Mouse (Mus musculus) CH12.LX (cell line): ENCODE data around the gene Tln2. TPM values are rescaled to one million over a fixed set of nuclear protein-coding genes. Genes with fewer than 3 reads are reported as not detected.

Source experiments
- DNase-seq: peaks from one replicate; pipeline ENCODE4 v3.0.0-alpha.2; 2013; ENCODE audit errors: extremely low read depth
- H3K27ac ChIP-seq: 2 replicates; pipeline ENCODE4 v1.5.1; 2012; ENCODE audit warnings: low read depth, mild to moderate bottlenecking, control low read depth, moderate library complexity; ENCODE audit not compliant: insufficient read depth
- H3K27me3 ChIP-seq: replicated peaks from 2 replicates; pipeline ENCODE3; 2012; ENCODE audit warnings: inconsistent platforms
- H3K36me3 ChIP-seq, 2 experiments: replicated peaks in 1 of 2; 2 replicates each; pipeline versions ENCODE3 to v1.6.1; 2012; ENCODE audit warnings: inconsistent platforms in 1 of 2, low read length in 1 of 2, mild to moderate bottlenecking in 1 of 2, mixed read lengths in 1 of 2, moderate library complexity in 1 of 2; ENCODE audit not compliant: control insufficient read depth in 1 of 2, insufficient read depth in 1 of 2
- H3K4me1 ChIP-seq, 2 experiments: 2 replicates each; pipeline ENCODE4 v1.6.1; 2012; ENCODE audit warnings: inconsistent platforms in 1 of 2, moderate library complexity in 1 of 2; ENCODE audit not compliant: insufficient read depth in 2 of 2, control insufficient read depth in 1 of 2
- H3K4me2 ChIP-seq: 2 replicates; pipeline ENCODE4 v1.6.1; 2012; ENCODE audit warnings: low read depth, mild to moderate bottlenecking, control low read depth; ENCODE audit not compliant: poor library complexity, insufficient read depth, severe bottlenecking
- H3K4me3 ChIP-seq, 3 experiments: fragments of 150-350 bp in 1 of 3; sonication (generic) in 1 of 3; replicated peaks in 1 of 3; 2 replicates each; pipeline versions ENCODE3 to v1.5.1; 2011 to 2012; ENCODE audit warnings: low read depth in 2 of 3, low read length in 2 of 3, mild to moderate bottlenecking in 2 of 3, moderate library complexity in 2 of 3, control low read depth in 1 of 3, improper control_type of control experiment in 1 of 3, inconsistent platforms in 1 of 3, mixed read lengths in 1 of 3; ENCODE audit not compliant: poor library complexity in 1 of 3
- H3K79me2 ChIP-seq: replicated peaks from 2 replicates; pipeline ENCODE4 v1.6.1; 2012; ENCODE audit warnings: mild to moderate bottlenecking, moderate library complexity; ENCODE audit not compliant: control insufficient read depth, poor library complexity, insufficient read depth, severe bottlenecking; ENCODE audit errors: extremely low read depth
- H3K9ac ChIP-seq: 2 replicates; pipeline ENCODE4 v1.6.1; 2012; ENCODE audit warnings: low read depth, mild to moderate bottlenecking, control low read depth, moderate library complexity; ENCODE audit not compliant: insufficient read depth
- H3K9me3 ChIP-seq: replicated peaks from 2 replicates; pipeline ENCODE3; 2012; ENCODE audit warnings: low read length, inconsistent platforms, mixed read lengths
- CHD2 ChIP-seq: IDR thresholded peaks from 2 replicates; pipeline ENCODE4 v1.6.1; 2011; ENCODE audit warnings: low read length, improper control_type of control experiment
- E2F4 ChIP-seq: IDR thresholded peaks from 2 replicates; pipeline ENCODE4 v1.6.1; 2011; ENCODE audit warnings: low read depth, low read length, improper control_type of control experiment; ENCODE audit not compliant: insufficient replicate concordance
- EP300 ChIP-seq: IDR thresholded peaks from 2 replicates; pipeline ENCODE4 v1.6.1; 2011; ENCODE audit warnings: low read length, improper control_type of control experiment
- GABPA ChIP-seq: IDR thresholded peaks from 2 replicates; pipeline ENCODE4 v1.6.1; 2012; ENCODE audit warnings: low read depth, low read length, improper control_type of control experiment, inconsistent platforms; ENCODE audit not compliant: insufficient replicate concordance
- JUN ChIP-seq: IDR thresholded peaks from 2 replicates; pipeline ENCODE4 v1.6.1; 2011; ENCODE audit warnings: low read depth, mild to moderate bottlenecking, low read length, improper control_type of control experiment, moderate library complexity; ENCODE audit not compliant: insufficient read depth
- JUND ChIP-seq: conservative IDR thresholded peaks from 2 replicates; pipeline ENCODE4 v1.6.1; 2011; ENCODE audit warnings: low read depth, low read length, improper control_type of control experiment
- MAFK ChIP-seq: IDR thresholded peaks from 2 replicates; pipeline ENCODE4 v1.6.1; 2011; ENCODE audit warnings: low read length, improper control_type of control experiment; ENCODE audit not compliant: insufficient replicate concordance
- NRF1 ChIP-seq: IDR thresholded peaks from 2 replicates; pipeline ENCODE4 v1.6.1; 2014; ENCODE audit warnings: low read depth, mild to moderate bottlenecking, inconsistent platforms, low read length, improper control_type of control experiment, moderate library complexity
- PAX5 ChIP-seq: IDR thresholded peaks from 2 replicates; pipeline ENCODE4 v1.6.1; 2012; ENCODE audit warnings: low read length, inconsistent platforms, mixed read lengths
- RAD21 ChIP-seq: IDR thresholded peaks from 2 replicates; pipeline ENCODE4 v1.6.1; 2011; ENCODE audit warnings: low read depth, mild to moderate bottlenecking, low read length, improper control_type of control experiment, moderate library complexity
- TCF12 ChIP-seq: IDR thresholded peaks from 2 replicates; pipeline ENCODE4 v1.6.1; 2014; ENCODE audit warnings: low read depth, mild to moderate bottlenecking, inconsistent platforms, low read length, improper control_type of control experiment
- UBTF ChIP-seq: IDR thresholded peaks from 2 replicates; pipeline ENCODE4 v1.6.1; 2012; ENCODE audit warnings: low read depth, mild to moderate bottlenecking, inconsistent platforms, low read length, improper control_type of control experiment, moderate library complexity
- USF1 ChIP-seq: IDR thresholded peaks from 2 replicates; pipeline ENCODE4 v1.6.1; 2014; ENCODE audit warnings: low read depth, mild to moderate bottlenecking, inconsistent platforms, low read length, improper control_type of control experiment
- ZKSCAN1 ChIP-seq: IDR thresholded peaks from 2 replicates; pipeline ENCODE4 v1.6.1; 2012; ENCODE audit warnings: low read depth, inconsistent platforms, low read length, improper control_type of control experiment, borderline replicate concordance
- dilution Hi-C: fragments of 300-500 bp; cut with MboI; formaldehyde crosslinking; loops from 2 replicates; pipeline ENCODE4 v1.14.3; 2020; ENCODE audit warnings: low sequenced_read_pairs; ENCODE audit not compliant: extremely low pct_unique_long_range_greater_than_20kb, extremely low pct_ligation_motif_present
- in situ Hi-C: fragments of 300-500 bp; cut with MboI; formaldehyde crosslinking; loops from 3 replicates; pipeline ENCODE4 v1.14.3; 2019; ENCODE audit warnings: low sequenced_read_pairs, low pct_ligation_motif_present, low pct_unique_long_range_greater_than_20kb, mixed read lengths
- polyA plus RNA-seq: library from polyadenylated mRNA; unstranded; fragments of >175 nt; gene quantifications from 2 replicates; pipeline ENCODE4 v1.2.1, GENCODE M21; 2012; ENCODE audit warnings: low read depth; ENCODE audit not compliant: insufficient read length
- total RNA-seq, 2 experiments: library from RNA; depleted of rRNA; stranded (reverse); fragments of 300-350 nt in 1 of 2; fragments of >200 nt in 1 of 2; gene quantifications; 2 replicates each; pipeline ENCODE4 v1.2.3; 2012 to 2014

Gene Tln2
- total and polyA plus RNA-seq, 3 experiments, result 2.6 to 4.4 (median 4.4) TPM

DNA sequence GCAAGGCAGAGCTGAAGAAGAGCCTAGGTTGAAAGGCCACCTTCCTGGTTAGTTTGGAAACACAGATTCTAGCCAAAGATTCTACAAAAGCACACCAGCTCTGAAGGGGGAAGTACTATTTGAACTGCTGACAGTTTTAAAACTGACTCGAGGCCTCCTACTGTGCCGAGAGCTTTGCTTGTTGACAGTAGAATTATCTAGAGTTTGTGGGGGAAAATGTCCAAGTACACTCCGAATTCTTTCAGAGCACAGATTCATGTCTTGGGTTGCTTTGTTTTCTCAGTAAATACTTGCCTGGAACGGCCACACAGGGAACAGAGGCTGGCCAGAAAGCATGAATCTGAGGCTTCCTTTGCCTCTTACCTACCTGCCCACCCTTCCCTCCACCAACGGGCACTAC is 179.4 kb downstream of the Tln2 start:
- DNase-seq, result no peak
- Histone ChIP-seq H3K9ac (no peak overlapping the region), H3K27ac (no peak overlapping the region), H3K9me3 (no peaks in the 10 kb centered on the region), H3K4me1 (peaks cover 0 to 5% of the 10 kb centered on the region in 2 experiments; a peak in 1 of 4 replicates), H3K27me3 (no peaks in the 10 kb centered on the region), H3K4me2 (no peak overlapping the region), H3K79me2 (no peaks in the 10 kb centered on the region), H3K36me3 (no peaks in the 10 kb centered on the region), H3K4me3 (no peak overlapping the region)
- in situ Hi-C loops, result no loop called here
- dilution Hi-C loops, result no loop called here
- TF ChIP-seq JUN (no peak), RAD21 (no peak), JUND (no peak), EP300 (no peak)

GRCm38 (mm10) chr9:67378772-67379171 is 180.7 kb downstream of the Tln2 start:
- H3K27ac ChIP-seq, result no peak overlapping the region
- H3K4me2 ChIP-seq, result no peak overlapping the region
- no peaks in the 10 kb centered on the region for H3K36me3 ChIP-seq
- no peak for TF ChIP-seq GABPA
- TF ChIP-seq MAFK, result peak; percentile 99
- no peak for TF ChIP-seq USF1
- no peak for TF ChIP-seq TCF12
- H3K4me1 ChIP-seq, result peaks cover 0 to 5% of the 10 kb centered on the region in 2 experiments; a peak in 1 of 4 replicates
- H3K9me3 ChIP-seq, result no peaks in the 10 kb centered on the region
- no peaks in the 10 kb centered on the region for H3K27me3 ChIP-seq
- no peak for DNase-seq
- dilution Hi-C loops (no loop called here), in situ Hi-C loops (no loop called here)
- H3K4me3 ChIP-seq, result no peak overlapping the region
- H3K9ac ChIP-seq, result no peak overlapping the region
- H3K79me2 ChIP-seq, result no peaks in the 10 kb centered on the region

GRCm38 (mm10) chr9:67368078-67368477 is 191.4 kb downstream of the Tln2 start:
- no peak overlapping the region for H3K4me3 ChIP-seq
- in situ Hi-C loops, result no loop called here
- H3K4me1 ChIP-seq, result peaks cover 0 to 12% of the 10 kb centered on the region in 2 experiments; a peak in 1 of 4 replicates
- no peak overlapping the region for H3K27ac ChIP-seq
- no peak for TF ChIP-seq CHD2
- TF ChIP-seq NRF1, result no peak
- TF ChIP-seq ZKSCAN1, result no peak
- no peak for TF ChIP-seq E2F4
- no peak for TF ChIP-seq PAX5
- no peak for TF ChIP-seq UBTF
- dilution Hi-C loops, result no loop called here
- H3K9ac ChIP-seq, result no peak overlapping the region
- H3K36me3 ChIP-seq, result no peaks in the 10 kb centered on the region
- H3K9me3 ChIP-seq, result peaks cover 5% of the 10 kb centered on the region
- DNase-seq, result no peak
- no peak overlapping the region for H3K4me2 ChIP-seq
- no peaks in the 10 kb centered on the region for H3K27me3 ChIP-seq
- no peaks in the 10 kb centered on the region for H3K79me2 ChIP-seq
